Mouse (Mus musculus): ENCODE data around the gene Cep250.

Gene Cep250

GRCm38 (mm10) chr2:156018106-156018505, 61.8 kb downstream of the Cep250 start:
- TF ChIP-seq GATA4 (IDR thresholded peaks at IDR 0.05; ENCODE audit: insufficient replicate concordance, low read length) = no peak

GRCm38 (mm10) chr2:156021219-156021618, 65.0 kb downstream of the Cep250 start:
- TF ChIP-seq GATA4 (IDR thresholded peaks at IDR 0.05; ENCODE audit: insufficient replicate concordance, low read length) = no peak

- TF ChIP-seq GATA4 (IDR thresholded peaks at IDR 0.05; ENCODE audit: insufficient replicate concordance, low read length) = no peak
Measured at GRCm38 (mm10) chr2:156021765-156022164, 65.5 kb downstream of the Cep250 start.

- TF ChIP-seq GATA4 (IDR thresholded peaks at IDR 0.05; ENCODE audit: insufficient replicate concordance, low read length) = no peak
Measured at GRCm38 (mm10) chr2:156025482-156025881, 69.2 kb downstream of the Cep250 start.

- no peak for TF ChIP-seq GATA4 (IDR thresholded peaks at IDR 0.05; ENCODE audit: insufficient replicate concordance, low read length)
Measured at GRCm38 (mm10) chr2:156039390-156039789, 83.1 kb downstream of the Cep250 start.

- no peak for TF ChIP-seq GATA4 (IDR thresholded peaks at IDR 0.05; ENCODE audit: insufficient replicate concordance, low read length)
Measured at GRCm38 (mm10) chr2:156042903-156043302, 86.6 kb downstream of the Cep250 start.

GRCm38 (mm10) chr2:156047929-156048328, 91.7 kb downstream of the Cep250 start:
- no peak for TF ChIP-seq GATA4 (IDR thresholded peaks at IDR 0.05; ENCODE audit: insufficient replicate concordance, low read length)

All from liver, adult (tissue).